Mouse (Mus musculus): ENCODE data around the gene Magi1. TPM values are rescaled to one million over a fixed set of nuclear protein-coding genes. Genes with fewer than 3 reads are reported as not detected.
"Not testable (repeated sequence)": the region's sequence is repeated elsewhere in the genome, so short reads cannot be mapped to it uniquely, and the experiment has no call there.

The Magi1 gene
- polyA plus RNA-seq, 1 experiment from 2014 or later = 19.4 TPM

GRCm38 (mm10) chr6:93661139-93661538, 622.6 kb downstream of the Magi1 start:
- 60% methylated on average over 1 of the region's 1 CpGs for WGBS
- no peak for DNase-seq (ENCODE audit: low spot score)
- Histone ChIP-seq H3K27me3 (ENCODE audit: low read depth, poor library complexity, severe bottlenecking) (no peaks in the 10 kb centered on the region), H3K4me3 (no peak overlapping the region), H3K4me1 (peaks cover 12% of the 10 kb centered on the region), H3K27ac (replicated peaks) (no peak overlapping the region), H3K36me3 (no peaks in the 10 kb centered on the region), H3K9me3 (replicated peaks) (no peaks in the 10 kb centered on the region)

GRCm38 (mm10) chr6:93659534-93659933, 624.2 kb downstream of the Magi1 start:
- H3K4me3 ChIP-seq = no peak overlapping the region
- no peak for DNase-seq (ENCODE audit: low spot score)
- no peaks in the 10 kb centered on the region for H3K27me3 ChIP-seq (ENCODE audit: low read depth, poor library complexity, severe bottlenecking)
- no peak overlapping the region for H3K27ac ChIP-seq (replicated peaks)
- H3K9me3 ChIP-seq (replicated peaks) = no peaks in the 10 kb centered on the region
- no peaks in the 10 kb centered on the region for H3K36me3 ChIP-seq
- peaks cover 12% of the 10 kb centered on the region for H3K4me1 ChIP-seq
- WGBS = 67% methylated on average over 8 of the region's 8 CpGs

GRCm38 (mm10) chr6:93657187-93657974, 626.3 kb downstream of the Magi1 start:
- WGBS = 41% methylated on average over 13 of the region's 13 CpGs
- H3K9me3 ChIP-seq (replicated peaks) = no peaks in the 10 kb centered on the region

GRCm38 (mm10) chr6:93648581-93649230, 635.0 kb downstream of the Magi1 start:
- Histone ChIP-seq H3K4me3 (no peak overlapping the region), H3K27me3 (ENCODE audit: low read depth, poor library complexity, severe bottlenecking) (no peaks in the 10 kb centered on the region), H3K27ac (replicated peaks) (no peak overlapping the region), H3K9me3 (replicated peaks) (no peaks in the 10 kb centered on the region), H3K4me1 (no peaks in the 10 kb centered on the region), H3K36me3 (no peaks in the 10 kb centered on the region)
- WGBS = 84% methylated on average over 8 of the region's 8 CpGs
- peak; percentile 13 for DNase-seq (ENCODE audit: low spot score)

More at GRCm38 (mm10) chr6:93657187-93657974, 626.3 kb downstream of the Magi1 start:
- Histone ChIP-seq H3K4me1 (peaks cover 12% of the 10 kb centered on the region), H3K36me3 (no peaks in the 10 kb centered on the region), H3K27me3 (ENCODE audit: low read depth, poor library complexity, severe bottlenecking) (no peaks in the 10 kb centered on the region), H3K4me3 (no peak overlapping the region), H3K27ac (replicated peaks) (no peak overlapping the region)
- peak; percentile 77 for DNase-seq (ENCODE audit: low spot score)

- H3K4me3 ChIP-seq; H3K36me3 ChIP-seq; H3K27ac ChIP-seq (replicated peaks); H3K27me3 ChIP-seq (ENCODE audit: low read depth, poor library complexity, severe bottlenecking); H3K9me3 ChIP-seq (replicated peaks); DNase-seq (ENCODE audit: low spot score); H3K4me1 ChIP-seq: not testable (repeated sequence)
- WGBS = 82% methylated on average over 5 of the region's 5 CpGs
These were observed 653.9 kb downstream of the Magi1 start for GRCm38 (mm10) chr6:93629735-93630291.

- Histone ChIP-seq H3K4me3 (no peak overlapping the region), H3K9me3 (replicated peaks) (no peaks in the 10 kb centered on the region), H3K4me1 (0 out of 2 replicates have a peak, but pooled peaks cover 5% of the 10 kb centered on the region), H3K27me3 (ENCODE audit: low read depth, poor library complexity, severe bottlenecking) (no peaks in the 10 kb centered on the region), H3K36me3 (no peaks in the 10 kb centered on the region), H3K27ac (replicated peaks) (no peak overlapping the region)
- DNase-seq (ENCODE audit: low spot score) = no peak
- WGBS = 88% methylated on average over 5 of the region's 5 CpGs
These were observed 656.5 kb downstream of the Magi1 start for GRCm38 (mm10) chr6:93627200-93627599.

Other genes starting within 250 kb of the Magi1 start
- 9.8 and 10.0 TPM in 2 replicates for gene Slc25a26, start 216.4 kb upstream of the Magi1 start, polyA plus RNA-seq (2016; fragmentation: Nextera tagmentation; extraction: Ambion mirVana)

All from midbrain, embryonic 10.5 days (tissue).